Mouse (Mus musculus): ENCODE measurements around the gene Kif3c. TPM values are rescaled to one million over a fixed set of nuclear protein-coding genes. Genes with fewer than 3 reads are reported as not detected.
"Not testable (repeated sequence)": the region's sequence is repeated elsewhere in the genome, so short reads cannot be mapped to it uniquely, and the experiment has no call there.

The Kif3c gene
- total RNA-seq, 2 experiments from 2014 or later: 2.7 to 4.4 TPM

DNA sequence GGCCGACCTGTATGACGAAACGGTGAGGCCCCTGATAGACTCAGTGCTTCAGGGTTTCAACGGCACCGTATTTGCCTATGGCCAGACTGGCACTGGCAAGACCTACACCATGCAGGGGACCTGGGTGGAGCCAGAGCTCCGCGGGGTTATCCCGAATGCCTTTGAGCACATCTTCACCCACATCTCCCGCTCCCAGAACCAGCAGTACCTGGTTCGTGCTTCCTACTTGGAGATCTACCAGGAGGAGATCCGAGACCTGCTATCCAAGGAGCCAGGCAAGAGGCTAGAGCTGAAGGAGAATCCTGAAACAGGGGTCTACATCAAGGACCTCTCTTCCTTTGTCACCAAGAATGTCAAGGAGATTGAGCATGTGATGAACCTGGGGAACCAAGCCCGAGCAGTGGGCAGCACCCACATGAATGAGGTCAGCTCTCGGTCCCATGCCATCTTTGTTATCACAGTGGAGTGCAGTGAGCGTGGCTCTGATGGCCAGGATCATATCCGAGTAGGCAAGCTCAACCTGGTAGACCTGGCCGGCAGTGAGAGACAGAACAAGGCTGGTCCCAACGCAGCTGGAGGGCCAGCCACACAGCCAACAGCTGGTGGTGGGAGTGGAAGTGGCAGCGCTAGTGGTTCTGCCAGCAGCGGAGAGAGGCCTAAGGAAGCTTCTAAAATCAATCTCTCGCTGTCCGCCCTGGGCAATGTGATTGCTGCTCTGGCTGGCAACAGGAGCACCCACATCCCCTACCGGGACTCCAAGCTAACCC, 1.4 kb downstream of the Kif3c start:
- no peak; the same call in 1 of the 2 replicates for ATAC-seq (replicated peaks; ENCODE audit: poor library complexity, severe bottlenecking)

DNA sequence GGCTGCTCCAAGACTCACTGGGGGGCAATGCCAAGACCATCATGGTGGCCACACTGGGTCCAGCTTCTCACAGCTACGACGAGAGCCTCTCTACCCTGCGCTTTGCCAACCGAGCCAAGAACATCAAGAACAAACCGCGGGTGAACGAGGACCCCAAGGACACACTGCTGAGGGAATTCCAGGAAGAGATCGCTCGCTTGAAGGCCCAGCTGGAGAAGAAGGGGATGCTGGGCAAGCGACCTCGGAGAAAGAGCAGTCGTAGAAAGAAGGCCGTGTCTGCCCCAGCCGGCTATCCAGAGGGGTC, 2.0 kb downstream of the Kif3c start:
- ATAC-seq (replicated peaks; ENCODE audit: poor library complexity, severe bottlenecking): no peak

- ATAC-seq (replicated peaks; ENCODE audit: poor library complexity, severe bottlenecking): no peak
Observed at GRCm38 (mm10) chr12:3368771-3369170, 3.8 kb downstream of the Kif3c start.

GRCm38 (mm10) chr12:3370979-3371925, 6.3 kb downstream of the Kif3c start:
- ATAC-seq (replicated peaks; ENCODE audit: poor library complexity, severe bottlenecking): no peak

DNA sequence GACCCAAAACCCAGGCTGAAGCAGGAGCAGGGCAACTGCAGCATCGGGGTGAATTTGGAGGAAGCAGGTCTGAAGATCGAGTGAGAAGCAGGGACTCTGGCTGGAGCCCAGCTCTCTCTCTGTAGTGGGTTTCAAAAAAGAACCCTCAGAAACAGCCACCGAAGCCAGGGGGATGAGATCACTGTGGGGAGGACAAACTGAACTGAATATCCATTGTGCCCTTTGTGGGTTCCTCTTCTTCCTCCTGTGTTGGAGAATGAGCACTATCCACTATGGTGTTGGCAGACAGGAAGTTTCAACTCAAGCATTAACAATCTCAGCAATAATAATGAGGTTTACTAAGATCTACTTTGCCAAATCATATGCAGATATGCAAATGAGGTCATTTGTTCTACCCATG, 7.1 kb downstream of the Kif3c start:
- ATAC-seq (replicated peaks; ENCODE audit: poor library complexity, severe bottlenecking): peak; percentile 14; the same call in 1 of the 2 replicates

DNA sequence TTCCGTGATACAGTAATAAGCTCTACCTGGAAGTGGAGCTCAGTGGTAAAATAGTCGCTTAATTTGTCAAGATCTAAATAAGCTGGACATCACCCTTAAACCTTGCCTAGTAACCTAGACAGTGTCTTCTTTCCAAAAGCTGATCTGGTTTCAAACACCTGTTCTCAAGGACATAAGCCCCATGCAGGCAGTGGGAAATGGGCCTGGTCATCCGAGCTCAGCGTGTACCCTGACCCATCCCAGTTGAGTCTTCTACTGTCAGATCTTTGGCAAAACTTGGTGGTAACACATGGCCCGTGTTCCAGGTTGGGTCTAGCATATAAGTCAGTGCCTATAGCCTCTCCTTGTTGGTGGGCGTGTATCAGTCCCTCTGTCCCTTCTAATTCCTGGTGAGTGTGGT, 8.6 kb downstream of the Kif3c start:
- ATAC-seq (replicated peaks; ENCODE audit: poor library complexity, severe bottlenecking): no peak

GRCm38 (mm10) chr12:3374552-3374951, 9.6 kb downstream of the Kif3c start:
- ATAC-seq (replicated peaks; ENCODE audit: poor library complexity, severe bottlenecking): no peak

DNA sequence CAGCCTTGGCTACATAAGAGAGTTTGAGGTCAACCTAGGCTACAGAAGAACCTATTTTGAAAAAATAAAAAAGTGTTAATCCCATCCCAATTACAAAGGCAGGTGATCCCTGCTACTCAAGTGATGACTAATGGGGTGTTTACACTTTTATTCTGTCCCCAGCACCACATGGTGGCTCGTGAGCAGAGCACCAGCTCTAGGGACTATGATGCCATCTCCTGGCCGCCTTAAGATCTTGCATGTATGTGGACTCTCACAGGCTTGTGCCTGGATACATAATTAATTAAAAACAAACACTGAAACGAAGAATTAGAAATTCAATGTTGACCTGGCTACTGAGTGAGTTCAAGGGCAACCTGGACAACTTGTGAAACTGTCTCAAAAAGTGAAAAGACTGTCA, 12.3 kb downstream of the Kif3c start:
- ATAC-seq (replicated peaks; ENCODE audit: poor library complexity, severe bottlenecking): peak; percentile 90

- no peak for ATAC-seq (replicated peaks; ENCODE audit: poor library complexity, severe bottlenecking)
Observed at GRCm38 (mm10) chr12:3377755-3378154, 12.8 kb downstream of the Kif3c start.

DNA sequence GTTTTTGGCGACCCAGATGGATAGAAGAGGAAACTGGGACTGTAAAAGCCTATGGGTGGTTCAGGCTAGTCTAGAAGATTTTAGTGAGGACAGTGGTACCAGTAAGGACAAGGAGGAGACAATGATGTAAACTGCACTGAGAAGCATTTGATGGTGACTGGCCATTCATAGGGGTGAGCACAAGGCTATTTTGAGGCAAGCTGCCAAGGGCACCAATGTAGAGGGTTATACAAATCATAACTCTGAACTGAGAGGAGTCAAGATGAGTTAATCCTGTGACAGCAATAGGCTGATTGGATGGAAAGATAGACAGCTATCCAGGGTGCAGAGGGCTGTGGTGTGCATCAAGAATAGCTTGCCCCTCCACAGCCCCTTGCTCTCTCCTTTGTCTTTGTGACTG, 19.9 kb downstream of the Kif3c start:
- ATAC-seq (replicated peaks; ENCODE audit: poor library complexity, severe bottlenecking): no peak

DNA sequence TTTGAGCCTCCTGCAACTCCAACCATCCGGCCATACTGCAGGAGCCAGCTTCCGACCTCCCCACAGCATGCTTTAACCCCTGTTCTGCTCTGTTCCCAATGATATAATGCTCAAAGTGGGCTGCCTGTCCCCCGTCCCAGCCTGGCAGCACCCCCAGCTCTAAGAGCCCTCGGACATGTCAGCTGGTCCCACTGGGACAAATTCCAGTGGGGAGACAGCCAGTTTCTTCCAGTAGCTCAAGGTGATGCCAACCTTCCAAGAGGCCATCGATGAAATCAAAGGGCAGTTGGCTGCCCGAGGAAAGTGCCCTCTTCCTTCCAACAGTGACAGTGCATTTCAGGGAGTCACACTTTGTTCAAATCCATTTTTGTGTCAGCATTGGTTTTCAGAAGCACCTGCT, 20.3 kb downstream of the Kif3c start:
- no peak for ATAC-seq (replicated peaks; ENCODE audit: poor library complexity, severe bottlenecking)

GRCm38 (mm10) chr12:3385940-3386339, 21.0 kb downstream of the Kif3c start:
- ATAC-seq (replicated peaks; ENCODE audit: poor library complexity, severe bottlenecking): no peak

- no peak for ATAC-seq (replicated peaks; ENCODE audit: poor library complexity, severe bottlenecking)
Observed at GRCm38 (mm10) chr12:3387891-3388290, 23.0 kb downstream of the Kif3c start.

DNA sequence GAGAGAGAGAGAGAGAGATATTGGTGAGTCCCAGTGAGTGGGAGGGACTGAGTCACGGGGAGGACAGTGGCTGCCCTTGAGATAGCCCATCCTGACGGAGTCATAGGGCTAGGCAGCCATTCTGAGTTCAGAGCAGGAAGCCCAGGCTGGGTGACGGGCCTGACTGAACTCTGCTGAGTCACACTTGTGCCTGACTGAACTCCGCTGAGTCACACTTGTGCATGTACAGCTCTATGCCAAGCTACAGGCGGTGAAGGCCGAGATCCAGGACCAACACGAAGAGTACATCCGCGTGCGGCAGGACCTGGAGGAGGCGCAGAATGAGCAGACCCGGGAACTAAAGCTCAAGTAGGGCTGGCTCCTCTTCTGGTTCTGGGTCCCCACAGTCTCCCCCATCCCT, 24.5 kb downstream of the Kif3c start:
- no peak for ATAC-seq (replicated peaks; ENCODE audit: poor library complexity, severe bottlenecking)

GRCm38 (mm10) chr12:3390071-3390470, 25.1 kb downstream of the Kif3c start:
- ATAC-seq (replicated peaks; ENCODE audit: poor library complexity, severe bottlenecking): no peak

DNA sequence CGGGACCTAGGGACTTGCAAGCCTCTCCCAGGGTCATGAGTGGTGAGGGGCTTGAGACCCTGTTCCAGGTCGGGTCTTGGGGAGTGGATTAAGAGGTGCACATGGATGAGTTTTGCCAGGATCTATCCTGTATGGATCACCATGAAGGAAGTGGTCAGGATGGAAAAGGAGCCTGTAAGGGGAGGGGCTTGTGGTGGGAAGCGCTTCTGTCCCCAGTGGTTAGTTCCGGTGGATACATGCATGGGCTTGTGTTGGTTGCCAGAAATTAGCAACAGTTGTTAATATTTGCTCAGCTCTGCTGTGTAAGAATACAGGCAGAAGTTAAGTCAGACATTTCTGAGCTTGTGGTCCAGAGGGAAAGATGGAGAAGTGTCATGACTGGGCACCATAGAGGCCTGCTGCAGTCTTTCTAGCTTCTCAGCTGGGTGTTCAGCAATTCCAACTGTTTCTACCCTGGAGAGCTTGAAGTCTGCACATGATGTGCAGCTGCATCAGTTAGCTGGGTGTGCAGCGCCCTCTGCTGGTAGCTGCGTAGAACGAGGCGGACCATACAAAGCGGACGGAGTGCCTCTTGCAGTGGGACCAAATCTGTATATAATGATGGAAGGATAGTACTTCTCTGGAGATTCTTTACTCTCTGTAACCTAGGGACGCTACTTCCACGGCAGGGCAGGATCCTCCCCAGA, 25.8 kb downstream of the Kif3c start:
- ATAC-seq (replicated peaks; ENCODE audit: poor library complexity, severe bottlenecking): peak; percentile 86

GRCm38 (mm10) chr12:3391276-3391675, 26.3 kb downstream of the Kif3c start:
- ATAC-seq (replicated peaks; ENCODE audit: poor library complexity, severe bottlenecking): peak; percentile 64

GRCm38 (mm10) chr12:3393140-3393539, 28.2 kb downstream of the Kif3c start:
- no peak for ATAC-seq (replicated peaks; ENCODE audit: poor library complexity, severe bottlenecking)

GRCm38 (mm10) chr12:3396931-3397330, 32.0 kb downstream of the Kif3c start:
- ATAC-seq (replicated peaks; ENCODE audit: poor library complexity, severe bottlenecking): no peak

- not testable (repeated sequence) for ATAC-seq (replicated peaks; ENCODE audit: poor library complexity, severe bottlenecking)
Observed at GRCm38 (mm10) chr12:3405662-3406061, 40.7 kb downstream of the Kif3c start.

GRCm38 (mm10) chr12:3406585-3406984, 41.7 kb downstream of the Kif3c start:
- no peak for ATAC-seq (replicated peaks; ENCODE audit: poor library complexity, severe bottlenecking)
